Mouse (Mus musculus) layer of hippocampus, postnatal 10 days (tissue): ENCODE measurements at regions not wholly inside any gene's neighbourhood (a gene's known extent, or its start where the extent isn't known, plus 50 kb on each side); places are given as distances from the start of the nearest gene placed in this dataset.
A peak's percentile ranks its signal among the peaks of the same experiment; 100 is the strongest.

Experiments
- DNase-seq, 2 experiments: peaks; one replicate each; pipeline ENCODE4 v3.0.0; 2021; ENCODE audit warnings: low spot score in 2 of 2

- no peak for DNase-seq
These were observed 306.3 kb upstream of the Klf4 start for GRCm38 (mm10) chr4:55838568-55838967.

- DNase-seq: no peak
These were observed 291.9 kb upstream of the Klf4 start for GRCm38 (mm10) chr4:55824047-55824760.

- DNase-seq: no peak
These were observed 291.3 kb upstream of the Klf4 start for GRCm38 (mm10) chr4:55823583-55823982.

GRCm38 (mm10) chr4:55817035-55817818, 285.0 kb upstream of the Klf4 start:
- DNase-seq: no peak

GRCm38 (mm10) chr4:55815832-55816231, 283.6 kb upstream of the Klf4 start:
- no peak for DNase-seq

- DNase-seq: no peak
These were observed 280.6 kb upstream of the Klf4 start for GRCm38 (mm10) chr4:55812846-55813245.

- DNase-seq: no peak
These were observed 279.4 kb upstream of the Klf4 start for GRCm38 (mm10) chr4:55811656-55812055.

- DNase-seq: peak; percentile 21 to 24
These were observed 276.2 kb upstream of the Klf4 start for GRCm38 (mm10) chr4:55808501-55808900.

- no peak for DNase-seq
These were observed 274.5 kb upstream of the Klf4 start for GRCm38 (mm10) chr4:55806799-55807198.

GRCm38 (mm10) chr4:55805255-55806051, 273.2 kb upstream of the Klf4 start:
- no peak for DNase-seq

- DNase-seq: no peak
These were observed 269.8 kb upstream of the Klf4 start for GRCm38 (mm10) chr4:55802101-55802500.

- no peak for DNase-seq
These were observed 265.8 kb upstream of the Klf4 start for GRCm38 (mm10) chr4:55798099-55798498.

- no peak for DNase-seq
These were observed 249.1 kb upstream of the Klf4 start for GRCm38 (mm10) chr4:55781329-55781847.

- no peak for DNase-seq
These were observed 247.3 kb upstream of the Klf4 start for GRCm38 (mm10) chr4:55779581-55779980.

- no peak for DNase-seq
These were observed 243.6 kb upstream of the Klf4 start for GRCm38 (mm10) chr4:55775858-55776257.

- no peak for DNase-seq
These were observed 242.3 kb upstream of the Klf4 start for GRCm38 (mm10) chr4:55774571-55774970.

- no peak for DNase-seq
These were observed 237.4 kb upstream of the Klf4 start for GRCm38 (mm10) chr4:55769656-55770055.

GRCm38 (mm10) chr4:55768325-55768724, 236.1 kb upstream of the Klf4 start:
- no peak for DNase-seq

- DNase-seq: no peak
These were observed 234.9 kb upstream of the Klf4 start for GRCm38 (mm10) chr4:55767133-55767532.

GRCm38 (mm10) chr4:55765780-55766179, 233.5 kb upstream of the Klf4 start:
- DNase-seq: no peak

- DNase-seq: no peak
These were observed 230.8 kb upstream of the Klf4 start for GRCm38 (mm10) chr4:55763112-55763511.

- DNase-seq: no peak
These were observed 230.1 kb upstream of the Klf4 start for GRCm38 (mm10) chr4:55762389-55762788.
